ENCODE assay signal across 9 mouse cellular contexts in the genomic region with DNA sequence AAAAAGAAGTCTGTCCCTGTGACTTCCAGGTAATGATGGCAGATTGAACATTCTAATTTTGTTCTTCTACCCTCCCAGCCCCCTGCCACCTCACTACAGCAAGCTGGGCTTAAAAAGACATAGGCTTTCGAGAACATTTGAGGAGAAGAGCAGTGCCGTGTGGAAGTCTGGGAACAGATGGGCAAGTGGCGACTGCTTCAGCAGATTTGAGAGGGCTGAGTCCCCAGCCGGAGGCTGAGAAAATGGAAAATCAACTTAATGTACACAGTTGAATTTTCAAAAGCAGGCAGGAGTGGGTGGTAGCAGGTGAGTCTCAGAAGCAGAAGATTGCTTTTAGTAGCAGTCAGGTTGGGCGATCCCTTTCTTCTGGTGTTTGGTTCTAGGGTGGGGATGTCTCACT.
"Had no signal": no experiment of that assay in that cellular context is flagged by ENCODE, and none has a peak within 500 bp of the region (broad histone marks: within the 10 kb centered on the region; RNA-seq: fewer than 3 reads in every experiment).

No protein-coding gene starts in this region.

- DNase-seq: kidney, adult 18-20 months; kidney, postnatal 10 days; kidney, postnatal 4 days; liver; liver, embryonic 13.5 days; liver, postnatal 0 days; lung, postnatal 14 days; thymus, adult 2 months; thymus, postnatal 25 days had no signal
